Mouse (Mus musculus) midbrain, embryonic 16.5 days (tissue): ENCODE results near the gene Sema6b. TPM values are rescaled to one million over a fixed set of nuclear protein-coding genes. Genes with fewer than 3 reads are reported as not detected.

ENCODE experiments used
- microRNA-seq: library from miRNA; unstranded; fragments of <30 nt; microRNA quantifications from one replicate; pipeline ENCODE4, GENCODE M21; 2017
- polyA plus RNA-seq: library from polyadenylated mRNA; unstranded; fragments of >200 nt; fragmentation: Nextera tagmentation; extraction: Ambion mirVana; gene quantifications from 2 replicates; pipeline ENCODE4 v1.2.1, GENCODE M21; 2015

The Sema6b gene
- polyA plus RNA-seq, 1 experiment from 2014 or later, result 13.2 TPM

Small RNA genes within 50 kb of the gene (microRNA-seq; reads per million reads assigned to microRNA genes)
- gene Gm44397, result not detected

Other genes with a start within 250 kb of the Sema6b start
- gene Zfp959, start 248.2 kb downstream of the Sema6b start, polyA plus RNA-seq, result 14.1 and 15.6 TPM in 2 replicates
- gene Zfp119b, start 190.8 kb downstream of the Sema6b start, polyA plus RNA-seq, result 10.1 and 11.2 TPM in 2 replicates
- gene Ebi3, start 187.7 kb downstream of the Sema6b start, polyA plus RNA-seq, result 6.0 and 7.1 TPM in 2 replicates
- 21.2 and 24.6 TPM in 2 replicates for gene Yju2, start 181.2 kb downstream of the Sema6b start, polyA plus RNA-seq
- gene Shd, start 169.9 kb downstream of the Sema6b start, polyA plus RNA-seq, result 185 and 187 TPM in 2 replicates
- 200 and 218 TPM in 2 replicates for gene Fsd1, start 153.8 kb downstream of the Sema6b start, polyA plus RNA-seq
- gene Stap2, start 134.8 kb downstream of the Sema6b start, polyA plus RNA-seq, result 6.4 and 7.6 TPM in 2 replicates
- 115 and 117 TPM in 2 replicates for gene Mpnd, start 134.6 kb downstream of the Sema6b start, polyA plus RNA-seq
- gene Sh3gl1, start 103.7 kb downstream of the Sema6b start, polyA plus RNA-seq, result 102 and 108 TPM in 2 replicates
- 3.6 and 5.0 TPM in 2 replicates for gene Chaf1a, start 99.9 kb downstream of the Sema6b start, polyA plus RNA-seq
- 84.0 and 88.5 TPM in 2 replicates for gene Ubxn6, start 65.3 kb downstream of the Sema6b start, polyA plus RNA-seq
- gene Hdgfl2, start 60.7 kb downstream of the Sema6b start, polyA plus RNA-seq, result 140 and 148 TPM in 2 replicates
- 0.05 and 0.15 TPM in 2 replicates for gene Plin4, start 30.5 kb downstream of the Sema6b start, polyA plus RNA-seq
- 1.2 and 2.8 TPM in 2 replicates for gene Plin5, start 22.7 kb downstream of the Sema6b start, polyA plus RNA-seq
- 0.25 and 0.30 TPM in 2 replicates for gene Lrg1, start 18.3 kb downstream of the Sema6b start, polyA plus RNA-seq
- gene Tnfaip8l1, start 22.1 kb upstream of the Sema6b start, polyA plus RNA-seq, result 10.5 and 10.8 TPM in 2 replicates
- gene Mydgf, start 43.6 kb upstream of the Sema6b start, polyA plus RNA-seq, result 65.7 and 71.5 TPM in 2 replicates
- 24.2 and 25.4 TPM in 2 replicates for gene Dpp9, start 78.6 kb upstream of the Sema6b start, polyA plus RNA-seq
- gene Fem1a, start 116.5 kb upstream of the Sema6b start, polyA plus RNA-seq, result 15.5 and 18.2 TPM in 2 replicates
- gene Ticam1, start 136.4 kb upstream of the Sema6b start, polyA plus RNA-seq, result 1.3 TPM in 2 replicates
- 10.7 and 12.3 TPM in 2 replicates for gene Plin3, start 152.5 kb upstream of the Sema6b start, polyA plus RNA-seq
- gene Arrdc5, start 159.9 kb upstream of the Sema6b start, polyA plus RNA-seq, result not detected in 2 replicates
- 11.6 and 15.6 TPM in 2 replicates for gene Uhrf1, start 163.0 kb upstream of the Sema6b start, polyA plus RNA-seq
- gene Kdm4b, start 185.7 kb upstream of the Sema6b start, polyA plus RNA-seq, result 63.7 and 75.3 TPM in 2 replicates